Mouse (Mus musculus) heart, embryonic 14.5 days (tissue): ENCODE results near the gene Alg10b. TPM values are rescaled to one million over a fixed set of nuclear protein-coding genes. Genes with fewer than 3 reads are reported as not detected.
A peak's percentile ranks its signal among the peaks of the same experiment; 100 is the strongest.
"Not testable (repeated sequence)": the region's sequence is repeated elsewhere in the genome, so short reads cannot be mapped to it uniquely, and the experiment has no call there.

Source experiments
- ATAC-seq: fragments of 200-750 bp; cut with Nextera tagmentation; 2 replicates; pipeline ENCODE4 v1.8.0; 2017; ENCODE audit warnings: low read depth, moderate TSS enrichment; ENCODE audit not compliant: insufficient number of reproducible peaks, insufficient read depth, low FRiP score
- H3K27ac ChIP-seq, 2 experiments: fragments of 200-500 bp in 1 of 2; fragments of 300-500 bp in 1 of 2; sonication (generic) in 1 of 2; replicated peaks in 1 of 2; 2 replicates each; pipeline ENCODE4 v1.5.1; 2012 to 2014; ENCODE audit warnings: low read depth in 2 of 2, low read length in 2 of 2, control low read depth in 1 of 2, mild to moderate bottlenecking in 1 of 2, mixed read lengths in 1 of 2; ENCODE audit not compliant: control insufficient read depth in 1 of 2, insufficient read depth in 1 of 2
- H3K27me3 ChIP-seq: fragments of 300-500 bp; sonication (generic); 2 replicates; pipeline ENCODE4 v1.6.1; 2014; ENCODE audit warnings: mild to moderate bottlenecking, low read length, control low read depth; ENCODE audit not compliant: control insufficient read depth, insufficient read depth
- H3K36me3 ChIP-seq: fragments of 300-500 bp; sonication (generic); 2 replicates; pipeline ENCODE4 v1.6.1; 2014; ENCODE audit warnings: mild to moderate bottlenecking, control low read depth, low read length, mixed read lengths; ENCODE audit not compliant: control insufficient read depth, insufficient read depth
- H3K4me1 ChIP-seq, 2 experiments: fragments of 200-500 bp in 1 of 2; fragments of 300-500 bp in 1 of 2; sonication (generic) in 1 of 2; 2 replicates each; pipeline ENCODE4 v1.6.1; 2012 to 2014; ENCODE audit warnings: low read length in 2 of 2, control low read depth in 1 of 2, mixed read lengths in 1 of 2; ENCODE audit not compliant: control insufficient read depth in 2 of 2, insufficient read depth in 2 of 2
- H3K4me2 ChIP-seq: fragments of 300-500 bp; sonication (generic); 2 replicates; pipeline ENCODE4 v1.6.1; 2014; ENCODE audit warnings: mild to moderate bottlenecking, low read length
- H3K4me3 ChIP-seq, 2 experiments: fragments of 200-500 bp in 1 of 2; fragments of 300-500 bp in 1 of 2; sonication (generic) in 1 of 2; 2 replicates each; pipeline ENCODE4 v1.5.1; 2012 to 2014; ENCODE audit warnings: low read length in 2 of 2, mild to moderate bottlenecking in 2 of 2, control low read depth in 1 of 2, low read depth in 1 of 2, moderate library complexity in 1 of 2; ENCODE audit not compliant: control insufficient read depth in 1 of 2, insufficient read depth in 1 of 2
- H3K9ac ChIP-seq: fragments of 300-500 bp; sonication (generic); 2 replicates; pipeline ENCODE4 v1.6.1; 2014; ENCODE audit warnings: mild to moderate bottlenecking, low read length
- H3K9me3 ChIP-seq: fragments of 300-500 bp; sonication (generic); 2 replicates; pipeline ENCODE4 v1.6.1; 2016; ENCODE audit warnings: low read length, control low read depth; ENCODE audit not compliant: control insufficient read depth
- WGBS: fragments of 180-500 bp; shearing (Covaris S2); extraction: QIAGEN DNeasy Blood & Tissue Kit; methylation state at CpG from one replicate; pipeline ENCODE4 v1.1.7; 2014; 5-methylcytosine and 5-hydroxymethylcytosine counted together
- polyA plus RNA-seq: library from polyadenylated mRNA; unstranded; fragments of >200 nt; fragmentation: Nextera tagmentation; extraction: Ambion mirVana; gene quantifications from 2 replicates; pipeline ENCODE4 v1.2.1, GENCODE M21; 2014

The Alg10b gene
- 18.8 and 22.0 TPM in 2 replicates for polyA plus RNA-seq

- H3K27ac ChIP-seq, result peak within 1 kb of the TSS; percentile 75 to 88
- H3K4me1 ChIP-seq, result peaks cover 0 to 13% of the 10 kb centered on the region in 2 experiments; a peak in 2 of 4 replicates
- peak; percentile 99 for ATAC-seq
- H3K4me2 ChIP-seq, result peak within 1 kb of the TSS; percentile 93
- H3K36me3 ChIP-seq, result peaks cover 33% of the 10 kb centered on the region
- H3K4me3 ChIP-seq, result peak within 1 kb of the TSS; percentile 72 to 94
- no peaks in the 10 kb centered on the region for H3K27me3 ChIP-seq
- H3K9ac ChIP-seq, result peak within 1 kb of the TSS; percentile 94
- no peaks in the 10 kb centered on the region for H3K9me3 ChIP-seq
- WGBS, result 1% methylated on average over 55 of the region's 59 CpGs
Measured at GRCm38 (mm10) chr15:90223969-90224750, at the start of gene Alg10b. Alg10b (plus strand) TSS chr15:90224311.

- not testable (repeated sequence) for H3K4me3 ChIP-seq, ATAC-seq, H3K4me1 ChIP-seq, H3K9me3 ChIP-seq, H3K4me2 ChIP-seq, H3K9ac ChIP-seq, H3K27me3 ChIP-seq, H3K27ac ChIP-seq, H3K36me3 ChIP-seq
- WGBS, result 57% methylated on average over 8 of the region's 8 CpGs
Measured at GRCm38 (mm10) chr15:90183108-90183507, 41.0 kb upstream of the Alg10b start.

GRCm38 (mm10) chr15:90183511-90183910 lies 40.6 kb upstream of the Alg10b start:
- Histone ChIP-seq H3K27me3 (no peaks in the 10 kb centered on the region), H3K27ac (no peak overlapping the region), H3K36me3 (no peaks in the 10 kb centered on the region), H3K4me2 (no peak overlapping the region), H3K9ac (no peak overlapping the region), H3K4me3 (no peak overlapping the region), H3K9me3 (no peaks in the 10 kb centered on the region), H3K4me1 (no peaks in the 10 kb centered on the region)
- no peak for ATAC-seq
- WGBS, result 84% methylated on average over 6 of the region's 6 CpGs

GRCm38 (mm10) chr15:90184743-90185142 lies 39.4 kb upstream of the Alg10b start:
- 66% methylated on average over 3 of the region's 3 CpGs for WGBS

GRCm38 (mm10) chr15:90189477-90189876 lies 34.6 kb upstream of the Alg10b start:
- Histone ChIP-seq H3K4me2 (no peak overlapping the region), H3K4me1 (no peaks in the 10 kb centered on the region), H3K27me3 (no peaks in the 10 kb centered on the region), H3K9me3 (peaks cover 4% of the 10 kb centered on the region; the same call in 1 of the 2 replicates), H3K9ac (no peak overlapping the region), H3K4me3 (no peak overlapping the region), H3K36me3 (no peaks in the 10 kb centered on the region), H3K27ac (no peak overlapping the region)
- 68% methylated on average over 9 of the region's 9 CpGs for WGBS
- ATAC-seq, result no peak

More at GRCm38 (mm10) chr15:90184743-90185142, 39.4 kb upstream of the Alg10b start:
- ATAC-seq, result no peak
- no peak overlapping the region for H3K4me3 ChIP-seq
- H3K36me3 ChIP-seq, result no peaks in the 10 kb centered on the region
- no peaks in the 10 kb centered on the region for H3K4me1 ChIP-seq
- H3K9me3 ChIP-seq, result no peaks in the 10 kb centered on the region
- no peak overlapping the region for H3K4me2 ChIP-seq
- H3K27ac ChIP-seq, result no peak overlapping the region
- no peak overlapping the region for H3K9ac ChIP-seq
- no peaks in the 10 kb centered on the region for H3K27me3 ChIP-seq

- Histone ChIP-seq H3K27ac (no peak overlapping the region), H3K9me3 (no peaks in the 10 kb centered on the region), H3K36me3 (no peaks in the 10 kb centered on the region), H3K27me3 (no peaks in the 10 kb centered on the region), H3K4me3 (no peak overlapping the region), H3K9ac (no peak overlapping the region), H3K4me1 (no peaks in the 10 kb centered on the region), H3K4me2 (no peak overlapping the region)
- no peak for ATAC-seq
- WGBS, result 72% methylated on average over 8 of the region's 8 CpGs
Measured at GRCm38 (mm10) chr15:90213946-90214345, 10.2 kb upstream of the Alg10b start.

GRCm38 (mm10) chr15:90214913-90215312 lies 9.2 kb upstream of the Alg10b start:
- ATAC-seq, result no peak
- no peaks in the 10 kb centered on the region for H3K36me3 ChIP-seq
- H3K4me1 ChIP-seq, result no peaks in the 10 kb centered on the region
- H3K9me3 ChIP-seq, result no peaks in the 10 kb centered on the region
- H3K9ac ChIP-seq, result no peak overlapping the region
- H3K27me3 ChIP-seq, result no peaks in the 10 kb centered on the region
- no peak overlapping the region for H3K4me2 ChIP-seq
- no peak overlapping the region for H3K4me3 ChIP-seq
- H3K27ac ChIP-seq, result no peak overlapping the region
- WGBS, result 13% methylated on average over 6 of the region's 6 CpGs
